Mouse (Mus musculus): ENCODE results near the gene Ccdc13. TPM values are rescaled to one million over a fixed set of nuclear protein-coding genes. Genes with fewer than 3 reads are reported as not detected.

The Ccdc13 gene
- polyA plus RNA-seq, 1 experiment from 2014 or later: 0.39 TPM

GRCm38 (mm10) chr9:121786359-121786758 is 52.9 kb downstream of the Ccdc13 start:
- H3K27ac ChIP-seq (ENCODE audit: low read depth): no peak overlapping the region
- no peak overlapping the region for H3K9ac ChIP-seq
- no peak overlapping the region for H3K4me2 ChIP-seq
- no peaks in the 10 kb centered on the region for H3K27me3 ChIP-seq (ENCODE audit: insufficient read depth, low read length)
- H3K36me3 ChIP-seq (ENCODE audit: insufficient read depth): no peaks in the 10 kb centered on the region
- no peaks in the 10 kb centered on the region for H3K9me3 ChIP-seq (ENCODE audit: low read depth, low read length)
- no peaks in the 10 kb centered on the region for H3K4me1 ChIP-seq (ENCODE audit: insufficient read depth)
- TF ChIP-seq CTCF (IDR thresholded peaks at IDR 0.05; ENCODE audit: low read depth): no peak
- no peak for DNase-seq
- ATAC-seq (ENCODE audit: insufficient read depth): no peak
- WGBS: 64% methylated on average over 2 of the region's 2 CpGs
- no peak overlapping the region for H3K4me3 ChIP-seq (ENCODE audit: low read depth, low read length)

GRCm38 (mm10) chr9:121785261-121785660 is 54.0 kb downstream of the Ccdc13 start:
- H3K4me3 ChIP-seq (ENCODE audit: low read depth, low read length): no peak overlapping the region
- no peak overlapping the region for H3K9ac ChIP-seq
- no peaks in the 10 kb centered on the region for H3K9me3 ChIP-seq (ENCODE audit: low read depth, low read length)
- no peak overlapping the region for H3K27ac ChIP-seq (ENCODE audit: low read depth)
- no peak for ATAC-seq (ENCODE audit: insufficient read depth)
- H3K4me1 ChIP-seq (ENCODE audit: insufficient read depth): no peaks in the 10 kb centered on the region
- no peak overlapping the region for H3K4me2 ChIP-seq
- no peak for DNase-seq
- 72% methylated on average over 8 of the region's 8 CpGs for WGBS
- H3K27me3 ChIP-seq (ENCODE audit: insufficient read depth, low read length): no peaks in the 10 kb centered on the region; the same call in 1 of the 2 replicates
- TF ChIP-seq CTCF (IDR thresholded peaks at IDR 0.05; ENCODE audit: low read depth): no peak
- H3K36me3 ChIP-seq (ENCODE audit: insufficient read depth): no peaks in the 10 kb centered on the region

- TF ChIP-seq CTCF (IDR thresholded peaks at IDR 0.05; ENCODE audit: low read depth): no peak
- no peak overlapping the region for H3K27ac ChIP-seq (ENCODE audit: low read depth)
- H3K36me3 ChIP-seq (ENCODE audit: insufficient read depth): no peaks in the 10 kb centered on the region
- no peak overlapping the region for H3K9ac ChIP-seq
- H3K4me2 ChIP-seq: no peak overlapping the region
- ATAC-seq (ENCODE audit: insufficient read depth) (no peak), DNase-seq (no peak)
- 80% methylated on average over 12 of the region's 12 CpGs for WGBS
- H3K4me1 ChIP-seq (ENCODE audit: insufficient read depth): no peaks in the 10 kb centered on the region
- H3K27me3 ChIP-seq (ENCODE audit: insufficient read depth, low read length): no peaks in the 10 kb centered on the region; the same call in 1 of the 2 replicates
- H3K9me3 ChIP-seq (ENCODE audit: low read depth, low read length): no peaks in the 10 kb centered on the region
- no peak overlapping the region for H3K4me3 ChIP-seq (ENCODE audit: low read depth, low read length)
These were observed 54.5 kb downstream of the Ccdc13 start for GRCm38 (mm10) chr9:121784801-121785200.

- H3K36me3 ChIP-seq (ENCODE audit: insufficient read depth): no peaks in the 10 kb centered on the region
- peak overlapping the region; percentile 31 for H3K4me3 ChIP-seq (ENCODE audit: low read depth, low read length)
- peak; percentile 16; the same call in 1 of the 2 replicates for TF ChIP-seq CTCF (IDR thresholded peaks at IDR 0.05; ENCODE audit: low read depth)
- H3K9ac ChIP-seq: no peak overlapping the region; the same call in 1 of the 2 replicates
- H3K9me3 ChIP-seq (ENCODE audit: low read depth, low read length): no peaks in the 10 kb centered on the region
- 9% methylated on average over 54 of the region's 54 CpGs for WGBS
- peaks cover 30% of the 10 kb centered on the region for H3K27me3 ChIP-seq (ENCODE audit: insufficient read depth, low read length)
- peak; percentile 80 for DNase-seq
- H3K4me1 ChIP-seq (ENCODE audit: insufficient read depth): 0 out of 2 replicates have a peak, but pooled peaks cover 5% of the 10 kb centered on the region
- H3K4me2 ChIP-seq: peak overlapping the region; percentile 67
- H3K27ac ChIP-seq (ENCODE audit: low read depth): no peak overlapping the region
- ATAC-seq (ENCODE audit: insufficient read depth): peak; percentile 56; the same call in 1 of the 2 replicates
These were observed 61.1 kb downstream of the Ccdc13 start for GRCm38 (mm10) chr9:121778066-121778624.

GRCm38 (mm10) chr9:121777484-121778065 is 61.7 kb downstream of the Ccdc13 start, which contains the start of gene Klhl40:
TSS of gene Klhl40 (plus strand) at chr9:121777607.
- Histone ChIP-seq H3K9ac (no peak within 1 kb of the TSS; the same call in 1 of the 2 replicates), H3K27me3 (ENCODE audit: insufficient read depth, low read length) (peaks cover 30% of the 10 kb centered on the region), H3K4me1 (ENCODE audit: insufficient read depth) (0 out of 2 replicates have a peak, but pooled peaks cover 5% of the 10 kb centered on the region), H3K36me3 (ENCODE audit: insufficient read depth) (no peaks in the 10 kb centered on the region), H3K4me2 (peak within 1 kb of the TSS; percentile 67), H3K4me3 (ENCODE audit: low read depth, low read length) (peak within 1 kb of the TSS; percentile 31), H3K9me3 (ENCODE audit: low read depth, low read length) (no peaks in the 10 kb centered on the region), H3K27ac (ENCODE audit: low read depth) (no peak within 1 kb of the TSS)
- WGBS: 14% methylated on average over 30 of the region's 30 CpGs
- no peak for TF ChIP-seq CTCF (IDR thresholded peaks at IDR 0.05; ENCODE audit: low read depth)
- ATAC-seq (ENCODE audit: insufficient read depth): peak; percentile 61; the same call in 1 of the 2 replicates
- DNase-seq: no peak

- H3K4me3 ChIP-seq (ENCODE audit: low read depth, low read length): no peak overlapping the region
- TF ChIP-seq CTCF (IDR thresholded peaks at IDR 0.05; ENCODE audit: low read depth): no peak
- H3K27ac ChIP-seq (ENCODE audit: low read depth): no peak overlapping the region
- H3K4me2 ChIP-seq: no peak overlapping the region
- no peaks in the 10 kb centered on the region for H3K9me3 ChIP-seq (ENCODE audit: low read depth, low read length)
- no peak for DNase-seq
- ATAC-seq (ENCODE audit: insufficient read depth): no peak
- 0 out of 2 replicates have a peak, but pooled peaks cover 5% of the 10 kb centered on the region for H3K4me1 ChIP-seq (ENCODE audit: insufficient read depth)
- H3K9ac ChIP-seq: no peak overlapping the region
- 73% methylated on average over 7 of the region's 7 CpGs for WGBS
- no peaks in the 10 kb centered on the region for H3K36me3 ChIP-seq (ENCODE audit: insufficient read depth)
- peaks cover 30% of the 10 kb centered on the region for H3K27me3 ChIP-seq (ENCODE audit: insufficient read depth, low read length)
These were observed 62.8 kb downstream of the Ccdc13 start for GRCm38 (mm10) chr9:121776511-121776910.

GRCm38 (mm10) chr9:121775951-121776350 is 63.3 kb downstream of the Ccdc13 start:
- no peaks in the 10 kb centered on the region for H3K9me3 ChIP-seq (ENCODE audit: low read depth, low read length)
- 79% methylated on average over 10 of the region's 10 CpGs for WGBS
- H3K27me3 ChIP-seq (ENCODE audit: insufficient read depth, low read length): peaks cover 30% of the 10 kb centered on the region
- TF ChIP-seq CTCF (IDR thresholded peaks at IDR 0.05; ENCODE audit: low read depth): no peak
- no peak for ATAC-seq (ENCODE audit: insufficient read depth)
- no peak overlapping the region for H3K27ac ChIP-seq (ENCODE audit: low read depth)
- H3K4me1 ChIP-seq (ENCODE audit: insufficient read depth): 0 out of 2 replicates have a peak, but pooled peaks cover 5% of the 10 kb centered on the region
- no peak overlapping the region for H3K9ac ChIP-seq
- no peak for DNase-seq
- no peak overlapping the region for H3K4me2 ChIP-seq
- H3K36me3 ChIP-seq (ENCODE audit: insufficient read depth): no peaks in the 10 kb centered on the region
- no peak overlapping the region for H3K4me3 ChIP-seq (ENCODE audit: low read depth, low read length)

All from lung, embryonic 14.5 days (tissue).